Mouse (Mus musculus): ENCODE data around the gene Bud31. TPM values are rescaled to one million over a fixed set of nuclear protein-coding genes. Genes with fewer than 3 reads are reported as not detected.

The Bud31 gene
- 100 TPM for polyA plus RNA-seq (2014; fragmentation: Illumina TruSeq; extraction: RNeasy Lipid Tissue Mini Kit (QIAGEN cat#74804); ENCODE audit: low read depth, low replicate concordance)

DNA sequence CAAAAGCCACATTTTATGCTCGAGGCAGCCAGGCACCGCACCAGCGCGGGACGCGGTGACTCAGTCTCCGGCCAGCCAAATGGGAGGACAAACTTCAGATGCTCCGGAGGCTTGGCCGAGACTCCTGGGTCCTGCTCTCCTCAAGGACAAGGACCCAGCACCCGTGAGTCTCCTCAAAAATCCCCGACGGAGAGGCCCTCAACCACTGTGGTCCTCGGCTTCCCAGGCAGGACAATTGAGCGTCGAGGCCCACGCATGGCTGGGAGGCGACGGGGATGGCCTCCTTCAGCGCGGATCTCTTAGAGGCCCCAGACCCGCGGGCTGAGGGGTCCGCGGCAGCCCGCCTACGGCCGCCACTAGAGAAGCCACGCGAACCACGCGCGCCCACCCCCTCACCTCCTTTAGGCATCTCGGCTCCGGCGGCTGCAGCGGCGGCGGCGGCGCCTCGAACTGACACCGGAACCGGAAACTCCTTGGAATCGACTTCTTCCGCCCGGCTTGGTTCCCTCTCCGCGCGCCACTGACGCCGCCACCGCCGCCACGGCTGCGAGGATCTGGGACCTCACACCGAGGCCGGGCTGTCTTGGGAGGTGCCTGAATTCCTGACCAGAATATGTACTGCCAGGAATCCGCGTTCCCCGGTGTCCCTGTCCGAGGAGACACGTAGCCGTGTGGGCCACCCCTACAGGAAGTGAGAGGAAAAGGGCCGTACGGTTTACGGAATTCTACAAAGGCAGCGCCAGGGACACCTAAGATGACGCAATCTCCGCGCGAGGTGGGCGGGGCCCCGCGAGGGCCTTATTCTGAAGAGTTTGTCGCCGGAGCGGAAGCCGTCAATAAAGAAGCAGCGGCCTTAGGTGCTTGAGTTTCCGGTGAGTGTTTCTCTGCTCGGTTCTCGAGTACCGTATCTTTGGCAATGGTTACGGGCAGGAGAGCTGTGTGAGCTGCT, at the start of gene Bud31, which contains the start of gene Pdap1:
Bud31 (plus strand) TSS at position 792 of the 949 bp plus-strand sequence.
Pdap1 (minus strand) TSS at position 668 of the 949 bp plus-strand sequence.

DNA sequence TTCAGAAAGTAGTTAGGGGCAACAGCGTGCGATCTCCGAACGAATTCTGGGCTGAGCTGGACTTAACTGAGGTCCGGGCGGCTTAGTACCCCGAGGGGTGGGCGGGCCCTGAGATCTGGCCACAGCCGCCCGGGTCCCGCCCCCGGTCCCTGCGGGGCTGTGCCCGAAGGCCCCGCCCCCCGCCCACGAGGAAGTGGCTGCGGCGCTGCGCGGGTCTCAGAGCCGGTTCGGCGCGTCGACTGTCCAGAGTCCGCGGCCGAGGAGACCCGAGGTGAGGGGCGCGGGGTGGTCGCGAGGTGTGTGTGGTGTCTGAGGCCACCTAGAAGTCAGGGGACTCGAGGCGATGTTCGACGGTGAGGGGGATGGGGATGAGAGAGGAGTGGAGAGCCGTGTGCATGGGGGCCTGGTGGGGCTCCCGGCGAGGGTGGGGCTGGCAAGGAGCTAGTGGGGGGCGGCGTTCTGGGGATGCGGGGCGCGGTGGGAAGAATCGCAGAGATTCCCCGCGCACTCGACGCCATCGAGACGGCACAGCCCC, 26.0 kb upstream of the Bud31 start, which contains the start of gene Arpc1b:
Arpc1b (plus strand) TSS at position 145 of the 535 bp plus-strand sequence.

DNA sequence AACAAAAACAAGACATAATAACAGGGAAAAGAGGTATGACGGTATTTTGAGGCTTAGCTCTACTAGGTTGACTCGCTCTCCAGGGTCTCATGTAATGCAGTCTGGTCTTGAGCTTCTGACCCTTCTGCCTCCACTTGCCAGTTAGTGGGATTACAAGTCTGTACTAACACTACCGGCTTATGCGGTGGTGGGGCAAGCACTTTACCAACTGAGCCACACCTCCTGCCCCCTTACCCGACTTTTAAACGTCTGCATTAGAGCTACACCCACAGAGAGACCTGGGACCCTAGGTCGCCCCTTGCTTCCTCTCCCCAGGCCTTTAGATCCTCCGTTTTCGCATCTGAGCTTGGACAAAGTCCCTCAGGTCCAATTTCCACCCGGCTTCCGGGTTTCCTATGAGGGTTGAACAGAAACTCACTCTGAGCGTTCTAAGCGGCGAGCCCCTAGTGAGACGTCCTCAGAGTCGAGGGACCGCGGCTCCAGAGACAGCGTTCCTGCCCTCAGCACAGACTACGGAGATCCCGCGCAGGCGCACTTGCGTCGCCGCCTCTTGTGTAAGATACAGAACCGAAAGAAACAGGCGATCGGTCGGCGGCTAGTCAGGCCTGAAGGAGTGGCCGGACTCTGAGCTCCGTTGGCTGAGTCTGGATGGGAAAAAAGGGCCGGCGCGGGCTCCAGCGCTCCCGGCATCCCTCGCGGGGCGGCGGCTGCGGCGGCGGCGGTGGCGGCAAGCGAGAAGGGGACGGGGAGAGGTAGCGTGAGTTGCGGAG, 26.6 kb downstream of the Bud31 start, which contains the start of the genes Ptcd1 and Cpsf4:
Ptcd1 (minus strand) TSS at position 573 of the 770 bp plus-strand sequence.
Cpsf4 (plus strand) TSS at position 678 of the 770 bp plus-strand sequence.

DNA sequence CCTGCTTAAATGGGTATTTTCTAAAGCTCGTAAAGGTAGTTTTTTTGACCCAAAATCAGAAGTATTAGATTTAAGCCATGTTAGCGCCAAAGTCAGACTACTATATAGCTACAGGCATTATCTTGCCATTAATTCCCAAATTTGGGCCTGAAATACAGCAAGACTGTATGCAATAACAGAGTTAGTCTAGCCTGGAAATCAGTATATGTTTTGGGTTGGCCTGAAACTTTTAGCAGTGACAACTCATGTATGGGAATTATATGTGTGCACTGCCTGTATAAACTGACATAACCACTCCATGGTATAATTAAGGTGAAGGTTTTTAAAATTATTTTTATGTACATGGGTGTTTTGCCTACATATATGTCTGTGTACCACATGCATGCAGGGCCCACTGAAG, 51.8 kb downstream of the Bud31 start, which contains the start of gene Atp5j2:
Atp5j2 (minus strand) TSS at position 101 of the 400 bp plus-strand sequence.

Other genes starting within 250 kb of the Bud31 start
- gene Smurf1, start 174.5 kb upstream of the Bud31 start, polyA plus RNA-seq (2014; fragmentation: Illumina TruSeq; extraction: RNeasy Lipid Tissue Mini Kit (QIAGEN cat#74804); ENCODE audit: low read depth, low replicate concordance), result 24.7 TPM
- gene Gm4871, start 107.6 kb upstream of the Bud31 start, polyA plus RNA-seq (2014; fragmentation: Illumina TruSeq; extraction: RNeasy Lipid Tissue Mini Kit (QIAGEN cat#74804); ENCODE audit: low read depth, low replicate concordance), result 1.9 TPM
- 2.1 TPM for gene 1700018F24Rik, start 97.4 kb upstream of the Bud31 start, polyA plus RNA-seq (2014; fragmentation: Illumina TruSeq; extraction: RNeasy Lipid Tissue Mini Kit (QIAGEN cat#74804); ENCODE audit: low read depth, low replicate concordance)
- 144 TPM for gene Arpc1a, start 56.5 kb upstream of the Bud31 start, polyA plus RNA-seq (2014; fragmentation: Illumina TruSeq; extraction: RNeasy Lipid Tissue Mini Kit (QIAGEN cat#74804); ENCODE audit: low read depth, low replicate concordance)
- gene Kpna7, start 56.3 kb upstream of the Bud31 start, polyA plus RNA-seq (2014; fragmentation: Illumina TruSeq; extraction: RNeasy Lipid Tissue Mini Kit (QIAGEN cat#74804); ENCODE audit: low read depth, low replicate concordance), result 0.11 TPM
- gene Arpc1b, start 26.1 kb upstream of the Bud31 start, polyA plus RNA-seq (2014; fragmentation: Illumina TruSeq; extraction: RNeasy Lipid Tissue Mini Kit (QIAGEN cat#74804); ENCODE audit: low read depth, low replicate concordance), result 316 TPM
- gene Pdap1, start 124 bp upstream of the Bud31 start, polyA plus RNA-seq (2014; fragmentation: Illumina TruSeq; extraction: RNeasy Lipid Tissue Mini Kit (QIAGEN cat#74804); ENCODE audit: low read depth, low replicate concordance), result 75.4 TPM
- gene Ptcd1, start 26.7 kb downstream of the Bud31 start, polyA plus RNA-seq (2014; fragmentation: Illumina TruSeq; extraction: RNeasy Lipid Tissue Mini Kit (QIAGEN cat#74804); ENCODE audit: low read depth, low replicate concordance), result 14.8 TPM
- gene Cpsf4, start 26.9 kb downstream of the Bud31 start, polyA plus RNA-seq (2014; fragmentation: Illumina TruSeq; extraction: RNeasy Lipid Tissue Mini Kit (QIAGEN cat#74804); ENCODE audit: low read depth, low replicate concordance), result 19.5 TPM
- gene Atp5j2, start 51.7 kb downstream of the Bud31 start, polyA plus RNA-seq (2014; fragmentation: Illumina TruSeq; extraction: RNeasy Lipid Tissue Mini Kit (QIAGEN cat#74804); ENCODE audit: low read depth, low replicate concordance), result 228 TPM
- 8.3 TPM for gene Zkscan14, start 61.5 kb downstream of the Bud31 start, polyA plus RNA-seq (2014; fragmentation: Illumina TruSeq; extraction: RNeasy Lipid Tissue Mini Kit (QIAGEN cat#74804); ENCODE audit: low read depth, low replicate concordance)
- 10.3 TPM for gene Zkscan5, start 64.2 kb downstream of the Bud31 start, polyA plus RNA-seq (2014; fragmentation: Illumina TruSeq; extraction: RNeasy Lipid Tissue Mini Kit (QIAGEN cat#74804); ENCODE audit: low read depth, low replicate concordance)
- 23.3 TPM for gene Zfp655, start 91.4 kb downstream of the Bud31 start, polyA plus RNA-seq (2014; fragmentation: Illumina TruSeq; extraction: RNeasy Lipid Tissue Mini Kit (QIAGEN cat#74804); ENCODE audit: low read depth, low replicate concordance)
- gene Zscan25, start 140.1 kb downstream of the Bud31 start, polyA plus RNA-seq (2014; fragmentation: Illumina TruSeq; extraction: RNeasy Lipid Tissue Mini Kit (QIAGEN cat#74804); ENCODE audit: low read depth, low replicate concordance), result 14.2 TPM
- gene Cyp3a57, start 204.9 kb downstream of the Bud31 start, polyA plus RNA-seq (2014; fragmentation: Illumina TruSeq; extraction: RNeasy Lipid Tissue Mini Kit (QIAGEN cat#74804); ENCODE audit: low read depth, low replicate concordance), result not detected